Mouse (Mus musculus): ENCODE measurements at regions not wholly inside any gene's neighbourhood (a gene's known extent, or its start where the extent isn't known, plus 50 kb on each side); places are given as distances from the start of the nearest gene placed in this dataset.

DNA sequence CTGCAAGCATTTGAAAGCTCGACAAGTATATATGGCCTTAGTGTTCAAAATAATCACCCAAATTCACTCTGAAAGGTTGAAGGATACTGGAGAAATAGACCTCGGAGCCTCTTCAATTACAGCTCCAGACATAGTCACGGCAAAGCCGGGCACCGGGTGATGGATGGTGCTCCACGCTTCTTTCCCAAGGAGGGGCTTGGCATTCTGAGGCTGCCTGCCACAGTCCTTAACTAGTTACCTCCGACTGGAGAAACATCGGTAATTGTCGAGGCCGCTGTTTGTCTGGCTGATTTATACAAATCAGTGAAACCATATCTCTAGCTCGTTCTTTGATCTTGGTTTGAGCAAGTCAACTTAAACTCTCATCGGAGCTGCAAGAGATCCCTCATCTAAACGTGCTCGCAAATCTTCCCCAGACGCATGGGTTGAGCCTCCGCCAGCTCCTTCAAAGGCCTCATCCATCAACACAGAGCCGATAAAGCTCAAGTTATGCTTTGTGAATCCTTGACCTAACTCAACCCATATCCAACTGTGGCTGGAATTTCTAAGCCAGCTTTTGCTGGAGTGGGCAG is 145.4 kb upstream of the Stx16 start:
- Histone ChIP-seq H3K4me2 (no peak overlapping the region), H3K27ac (no peak overlapping the region), H3K9ac (no peak overlapping the region), H3K9me3 (replicated peaks) (0 out of 2 replicates have a peak, but pooled peaks cover 4% of the 10 kb centered on the region), H3K36me3 (no peaks in the 10 kb centered on the region), H3K27me3 (no peaks in the 10 kb centered on the region), H3K4me1 (no peaks in the 10 kb centered on the region), H3K4me3 (replicated peaks) (no peak overlapping the region)
- 60% methylated on average over 17 of the region's 17 CpGs for WGBS
- ATAC-seq (replicated peaks; ENCODE audit: low FRiP score), result no peak

DNA sequence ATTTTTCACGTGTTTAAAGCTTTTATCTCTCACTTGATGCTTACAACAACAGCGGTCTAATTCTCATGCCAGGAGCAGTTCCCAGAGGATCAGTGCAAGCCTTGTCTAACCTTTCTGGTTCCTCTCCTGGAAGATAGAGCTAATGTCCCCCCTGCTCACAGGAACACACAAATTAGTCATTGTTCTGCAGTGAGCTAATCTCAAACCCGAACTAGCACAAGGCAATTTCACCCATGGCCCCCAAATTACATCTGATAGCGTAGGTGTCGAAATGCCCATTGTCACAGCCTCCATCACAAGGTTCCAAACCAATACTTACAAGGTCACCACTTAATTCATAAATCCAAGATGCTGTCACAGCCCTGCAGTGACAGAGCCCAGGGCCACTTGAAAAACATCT is 140.4 kb upstream of the Stx16 start:
- H3K4me3 ChIP-seq (replicated peaks), result no peak overlapping the region
- no peak overlapping the region for H3K9ac ChIP-seq
- no peaks in the 10 kb centered on the region for H3K36me3 ChIP-seq
- H3K27me3 ChIP-seq, result no peaks in the 10 kb centered on the region
- H3K9me3 ChIP-seq (replicated peaks), result 0 out of 2 replicates have a peak, but pooled peaks cover 4% of the 10 kb centered on the region
- H3K4me1 ChIP-seq, result peaks cover 18% of the 10 kb centered on the region
- no peak for ATAC-seq (replicated peaks; ENCODE audit: low FRiP score)
- 79% methylated on average over 5 of the region's 5 CpGs for WGBS
- H3K27ac ChIP-seq, result no peak overlapping the region
- H3K4me2 ChIP-seq, result no peak overlapping the region

DNA sequence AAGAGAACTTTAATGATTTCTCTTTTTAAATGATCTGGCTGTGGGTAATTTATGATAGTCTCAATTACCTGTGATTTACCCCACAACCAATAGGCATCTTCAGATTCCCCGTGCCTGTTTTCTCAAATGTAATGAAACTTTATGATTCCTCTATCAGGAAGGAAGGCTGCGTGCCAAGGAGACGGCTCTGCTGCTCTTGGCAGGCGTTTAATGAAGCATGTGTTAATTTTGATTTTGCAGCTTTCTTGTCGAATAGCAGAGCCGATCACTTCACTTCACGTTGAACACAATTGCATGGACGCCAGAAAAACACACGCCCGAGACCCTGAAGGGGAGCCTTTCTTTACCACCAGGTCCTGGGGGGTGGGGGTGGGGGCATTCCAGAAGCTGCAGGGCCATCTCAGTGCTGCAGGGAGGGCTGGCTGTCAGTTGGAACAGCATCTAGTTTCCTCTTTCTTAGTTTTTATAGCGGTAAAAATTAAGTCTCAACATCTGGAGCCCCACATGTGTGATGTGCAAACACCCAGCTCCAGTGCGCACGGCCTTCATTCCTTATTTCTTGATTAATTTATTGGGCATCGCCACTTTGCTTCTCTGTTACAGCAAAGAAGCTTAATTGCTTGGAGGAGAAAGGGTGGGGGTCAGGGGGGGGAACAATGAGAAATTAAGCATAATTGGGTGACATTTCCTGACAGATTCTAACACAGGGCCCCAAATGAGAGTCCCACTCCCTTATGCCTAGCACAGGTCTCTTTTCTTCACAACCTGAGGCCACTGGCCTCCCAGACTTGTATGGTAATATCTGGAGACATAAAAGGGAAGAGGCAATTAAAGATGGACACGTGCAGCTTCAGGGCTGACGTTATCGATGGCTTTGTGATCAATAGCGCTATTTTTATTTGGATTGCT is 138.3 kb upstream of the Stx16 start:
- H3K4me1 ChIP-seq, result peaks cover 18% of the 10 kb centered on the region
- H3K27ac ChIP-seq, result peak overlapping the region; percentile 33; the same call in 1 of the 2 replicates
- no peaks in the 10 kb centered on the region for H3K27me3 ChIP-seq
- 0 out of 2 replicates have a peak overlapping the region, but pooled peaks have one; percentile 15 for H3K4me2 ChIP-seq
- H3K9ac ChIP-seq, result no peak overlapping the region
- no peaks in the 10 kb centered on the region for H3K36me3 ChIP-seq
- no peak overlapping the region for H3K4me3 ChIP-seq (replicated peaks)
- WGBS, result 25% methylated on average over 18 of the region's 18 CpGs
- 0 out of 2 replicates have a peak, but pooled peaks cover 4% of the 10 kb centered on the region for H3K9me3 ChIP-seq (replicated peaks)
- 0 out of 2 replicates have a peak, but pooled peaks have one; percentile 35 for ATAC-seq (replicated peaks; ENCODE audit: low FRiP score)

DNA sequence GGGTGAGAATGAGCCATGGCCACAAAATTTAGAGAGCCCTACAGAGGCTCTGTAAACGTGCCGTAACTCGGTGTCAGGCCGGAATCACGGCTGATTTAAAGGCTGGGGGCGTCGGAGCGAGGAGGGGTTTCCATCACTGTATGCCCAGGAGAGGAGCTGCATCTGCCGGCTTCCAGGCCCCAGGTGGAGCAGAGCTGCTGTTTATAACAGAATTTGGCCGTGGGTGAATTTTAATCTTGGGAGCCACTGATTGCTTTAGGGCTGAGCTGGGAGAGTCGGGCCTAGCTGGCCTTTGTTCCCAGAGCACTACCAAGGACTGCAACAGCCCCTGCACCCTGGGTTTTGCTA is 137.7 kb upstream of the Stx16 start:
- 0 out of 2 replicates have a peak overlapping the region, but pooled peaks have one; percentile 3 for H3K4me2 ChIP-seq
- 12% methylated on average over 11 of the region's 11 CpGs for WGBS

DNA sequence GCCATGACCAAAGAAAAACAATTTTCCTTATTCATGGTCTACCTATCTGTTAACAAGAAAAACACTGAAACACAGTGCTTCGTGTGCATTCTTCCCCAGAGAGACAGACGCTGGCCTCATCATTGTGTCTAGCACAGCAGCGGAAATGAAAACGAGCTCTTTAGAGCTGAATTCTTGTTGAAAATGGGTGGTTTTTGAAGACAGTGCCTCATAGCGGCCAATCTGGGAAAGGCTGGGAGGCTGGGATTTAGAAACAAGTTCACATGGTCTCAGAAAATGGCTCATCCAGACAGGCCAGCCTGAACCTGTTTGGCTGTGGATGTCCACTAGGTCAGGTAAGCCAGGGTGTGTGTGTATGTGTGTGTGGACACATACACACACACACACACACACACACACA is 130.7 kb upstream of the Stx16 start:
- no peak for ATAC-seq (replicated peaks; ENCODE audit: low FRiP score)
- no peak overlapping the region for H3K27ac ChIP-seq
- 77% methylated on average over 5 of the region's 5 CpGs for WGBS
- H3K4me3 ChIP-seq (replicated peaks), result no peak overlapping the region
- no peaks in the 10 kb centered on the region for H3K4me1 ChIP-seq
- H3K9me3 ChIP-seq (replicated peaks), result no peaks in the 10 kb centered on the region
- no peak overlapping the region for H3K4me2 ChIP-seq
- no peaks in the 10 kb centered on the region for H3K36me3 ChIP-seq
- no peak overlapping the region for H3K9ac ChIP-seq
- H3K27me3 ChIP-seq, result no peaks in the 10 kb centered on the region

More for the DNA sequence above, 137.7 kb upstream of the Stx16 start:
- Histone ChIP-seq H3K9ac (no peak overlapping the region), H3K4me1 (peaks cover 18% of the 10 kb centered on the region), H3K36me3 (no peaks in the 10 kb centered on the region), H3K9me3 (replicated peaks) (no peaks in the 10 kb centered on the region), H3K27ac (peak overlapping the region; percentile 33; the same call in 1 of the 2 replicates), H3K4me3 (replicated peaks) (no peak overlapping the region), H3K27me3 (no peaks in the 10 kb centered on the region)
- ATAC-seq (replicated peaks; ENCODE audit: low FRiP score), result peak; percentile 65; the same call in 1 of the 2 replicates

DNA sequence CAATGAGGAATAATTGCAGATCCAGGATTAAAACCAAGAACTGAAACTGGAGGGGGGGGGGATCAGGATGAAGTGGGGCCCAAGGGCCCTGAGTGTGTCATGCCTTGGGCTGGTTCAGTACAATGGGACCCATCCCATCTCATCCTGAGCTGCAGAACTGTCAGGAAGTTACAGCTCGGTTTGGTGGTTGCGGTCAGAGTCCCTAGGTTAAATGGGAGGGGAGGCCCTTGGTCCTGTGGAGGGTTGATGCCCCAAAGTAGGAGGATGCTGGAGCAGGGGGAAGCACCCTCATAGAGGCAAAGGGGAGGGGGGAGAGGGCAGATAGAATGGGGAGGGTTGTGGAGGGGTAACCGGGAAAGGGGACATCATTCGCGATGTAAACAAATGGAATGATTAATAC is 127.5 kb upstream of the Stx16 start:
- no peaks in the 10 kb centered on the region for H3K4me1 ChIP-seq
- ATAC-seq (replicated peaks; ENCODE audit: low FRiP score), result no peak
- no peak overlapping the region for H3K4me2 ChIP-seq
- H3K27ac ChIP-seq, result no peak overlapping the region
- no peaks in the 10 kb centered on the region for H3K9me3 ChIP-seq (replicated peaks)
- no peak overlapping the region for H3K9ac ChIP-seq
- no peaks in the 10 kb centered on the region for H3K27me3 ChIP-seq
- no peak overlapping the region for H3K4me3 ChIP-seq (replicated peaks)
- H3K36me3 ChIP-seq, result no peaks in the 10 kb centered on the region
- WGBS, result 90% methylated on average over 5 of the region's 5 CpGs

DNA sequence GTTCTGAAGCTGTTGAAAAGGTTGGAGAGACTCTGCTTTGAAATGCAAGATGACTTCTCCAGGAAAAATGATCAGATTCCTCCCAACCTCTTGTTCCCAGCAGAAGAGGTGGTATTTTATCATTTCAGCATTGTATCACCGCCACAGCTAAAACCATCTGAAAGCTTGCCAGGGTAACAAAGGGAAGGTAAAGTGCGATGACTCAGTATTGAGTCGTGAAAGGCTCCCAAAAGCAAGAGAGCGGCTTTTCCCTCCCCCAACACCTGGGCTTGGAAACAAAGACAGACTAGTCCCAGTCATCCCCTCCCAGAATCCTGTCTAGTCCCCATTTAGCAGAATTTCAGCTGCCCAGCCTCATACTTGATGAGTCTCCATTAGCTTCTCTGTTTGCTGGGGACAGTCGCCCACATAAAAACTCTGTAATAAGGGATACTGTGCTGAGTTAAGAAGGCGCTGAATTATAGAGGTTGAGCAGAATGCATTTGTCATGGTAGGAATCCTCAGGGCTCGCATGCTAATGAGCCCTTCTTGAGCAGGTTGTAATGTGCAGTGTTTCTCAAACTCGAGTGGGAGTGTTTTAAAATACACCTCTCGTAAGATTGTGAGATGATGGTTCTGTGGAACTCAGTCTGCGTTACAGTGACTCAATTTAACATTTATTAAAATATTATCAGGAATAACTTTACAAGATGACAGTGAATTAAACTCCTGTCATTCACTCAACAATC is 125.8 kb upstream of the Stx16 start:
- H3K36me3 ChIP-seq, result no peaks in the 10 kb centered on the region
- WGBS, result 41% methylated on average over 10 of the region's 10 CpGs
- no peak overlapping the region for H3K9ac ChIP-seq
- no peak overlapping the region for H3K4me3 ChIP-seq (replicated peaks)
- ATAC-seq (replicated peaks; ENCODE audit: low FRiP score), result no peak
- no peak overlapping the region for H3K27ac ChIP-seq
- H3K27me3 ChIP-seq, result no peaks in the 10 kb centered on the region
- no peaks in the 10 kb centered on the region for H3K4me1 ChIP-seq
- H3K4me2 ChIP-seq, result peak overlapping the region; percentile 39
- no peaks in the 10 kb centered on the region for H3K9me3 ChIP-seq (replicated peaks)

DNA sequence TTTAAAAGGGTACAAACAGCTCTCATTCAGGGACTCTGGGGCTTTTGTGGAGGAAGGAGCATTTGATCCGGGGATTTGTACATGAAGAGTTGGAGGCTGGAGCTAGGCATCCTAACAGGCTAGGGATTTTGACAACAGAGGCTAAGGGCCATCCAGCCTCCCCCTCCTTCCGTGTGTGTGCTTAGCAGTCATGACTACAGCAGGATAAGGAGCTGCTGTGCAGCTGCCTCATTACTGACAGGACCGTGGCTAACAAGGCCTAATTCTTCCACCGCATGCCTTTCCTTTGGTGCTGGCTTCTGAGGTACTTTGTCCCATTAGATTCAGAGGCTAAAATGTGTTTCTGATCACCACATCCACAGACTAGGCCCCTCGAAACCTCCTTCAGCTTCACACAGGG is 110.0 kb upstream of the Stx16 start:
- Histone ChIP-seq H3K27me3 (no peaks in the 10 kb centered on the region), H3K27ac (no peak overlapping the region), H3K9me3 (replicated peaks) (no peaks in the 10 kb centered on the region), H3K9ac (no peak overlapping the region), H3K4me3 (replicated peaks) (no peak overlapping the region), H3K36me3 (no peaks in the 10 kb centered on the region), H3K4me1 (no peaks in the 10 kb centered on the region), H3K4me2 (no peak overlapping the region)
- ATAC-seq (replicated peaks; ENCODE audit: low FRiP score), result no peak
- 64% methylated on average over 5 of the region's 5 CpGs for WGBS

DNA sequence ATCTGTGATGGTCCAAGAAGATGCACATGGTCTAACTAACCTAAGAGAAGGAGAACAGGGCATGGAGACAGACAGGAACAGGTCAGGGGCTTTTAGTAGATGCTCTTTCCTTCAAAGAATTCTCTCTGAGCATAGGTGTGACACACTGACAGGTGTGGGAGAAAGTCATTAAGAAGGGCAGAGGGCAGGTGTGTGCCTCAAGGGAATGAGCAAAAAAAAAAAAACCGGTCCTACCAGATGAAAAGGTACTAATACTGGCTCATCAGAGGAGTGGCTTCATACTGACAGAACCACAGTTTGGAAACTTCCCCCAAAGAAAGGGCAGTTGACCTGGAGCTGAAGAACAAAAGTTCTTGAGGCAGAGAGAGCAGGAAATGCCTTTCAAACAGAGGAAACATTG is 105.3 kb upstream of the Stx16 start:
- Histone ChIP-seq H3K4me2 (no peak overlapping the region), H3K36me3 (no peaks in the 10 kb centered on the region), H3K9ac (no peak overlapping the region), H3K4me3 (replicated peaks) (no peak overlapping the region), H3K27me3 (no peaks in the 10 kb centered on the region), H3K9me3 (replicated peaks) (peaks cover 4% of the 10 kb centered on the region; the same call in 1 of the 2 replicates), H3K4me1 (peaks cover 3% of the 10 kb centered on the region; the same call in 1 of the 2 replicates), H3K27ac (no peak overlapping the region)
- 63% methylated on average over 1 of the region's 1 CpGs for WGBS
- ATAC-seq (replicated peaks; ENCODE audit: low FRiP score), result no peak

DNA sequence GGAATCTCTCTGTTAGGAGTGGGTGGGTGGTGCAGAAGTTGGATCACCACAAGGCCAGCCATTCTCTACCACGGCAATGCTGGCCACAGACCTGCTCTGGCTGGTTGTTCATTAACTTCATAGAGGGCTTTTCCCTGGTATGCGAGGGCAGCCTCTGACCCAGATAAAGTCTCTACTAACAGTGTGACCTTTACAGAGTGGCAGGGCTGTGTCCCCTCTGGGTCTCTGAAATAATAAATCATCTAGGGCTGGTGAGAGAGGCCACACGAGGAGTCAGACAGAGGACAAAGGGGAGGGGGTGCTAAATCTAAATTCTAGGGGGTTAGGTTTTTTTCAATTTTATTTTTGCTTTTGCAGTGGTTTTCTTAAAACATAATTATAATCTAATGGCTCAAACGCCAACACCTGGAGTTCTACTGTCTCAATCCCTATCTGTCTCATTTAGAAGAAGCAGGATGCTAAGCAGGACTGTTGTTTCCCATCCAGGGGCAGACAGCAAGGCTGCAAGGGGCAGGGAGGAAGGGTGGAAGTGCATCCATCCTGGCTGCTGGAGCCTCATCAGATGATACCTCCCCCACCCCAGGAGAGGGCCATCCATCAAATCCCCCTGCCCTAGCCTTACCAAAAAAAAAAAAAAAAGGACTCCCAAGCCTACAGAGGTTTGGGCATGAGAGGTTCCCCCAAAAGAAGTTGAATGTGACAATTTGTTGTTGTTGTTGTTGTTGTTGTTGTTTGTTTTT is 99.6 kb upstream of the Stx16 start:
- 10% methylated on average over 4 of the region's 4 CpGs for WGBS
- ATAC-seq (replicated peaks; ENCODE audit: low FRiP score), result peak; percentile 90
- no peaks in the 10 kb centered on the region for H3K36me3 ChIP-seq

DNA sequence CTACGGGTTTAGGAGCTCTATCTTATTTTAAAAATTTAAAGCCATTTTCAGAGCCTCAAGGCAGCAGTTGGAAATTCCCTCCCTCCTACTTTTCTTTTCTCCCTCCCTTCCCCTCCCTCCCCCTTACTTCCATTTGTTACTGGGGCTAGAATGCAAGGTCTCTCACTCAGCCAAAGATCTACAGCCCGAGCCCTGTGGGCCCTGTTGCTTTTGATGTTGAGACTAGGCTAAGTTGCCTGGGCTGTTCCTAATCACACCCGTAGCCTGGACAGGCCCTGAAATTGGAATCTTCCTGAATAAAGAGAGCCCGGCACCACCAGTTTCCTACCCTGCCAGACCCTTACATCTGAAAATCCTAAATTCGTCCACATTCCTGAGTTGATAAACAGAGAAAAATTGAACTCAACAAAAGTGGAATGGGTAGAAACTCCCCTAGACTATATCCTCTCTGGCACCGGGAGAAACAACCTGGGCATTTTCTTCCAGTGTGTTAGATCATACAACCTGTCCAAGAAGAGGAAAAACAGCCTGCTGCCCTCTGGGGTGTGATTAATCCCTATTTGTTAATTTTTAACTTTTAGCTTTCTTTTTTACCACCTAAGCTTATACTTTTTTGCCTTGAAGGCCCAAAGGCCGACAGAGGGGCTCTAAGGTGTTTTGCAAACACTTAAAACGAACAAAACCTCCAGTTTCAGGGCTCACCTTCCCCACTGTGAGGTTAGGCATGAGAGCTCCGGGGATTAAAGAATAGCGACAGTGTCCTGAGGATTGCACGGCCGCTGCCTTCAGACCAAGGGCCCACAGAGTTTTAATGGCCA is 98.7 kb upstream of the Stx16 start:
- H3K9me3 ChIP-seq (replicated peaks), result peaks cover 4% of the 10 kb centered on the region; the same call in 1 of the 2 replicates
- H3K4me1 ChIP-seq, result peaks cover 38% of the 10 kb centered on the region
- no peak overlapping the region for H3K4me3 ChIP-seq (replicated peaks)
- 27% methylated on average over 12 of the region's 12 CpGs for WGBS
- ATAC-seq (replicated peaks; ENCODE audit: low FRiP score), result peak; percentile 59
- H3K27ac ChIP-seq, result peak overlapping the region; percentile 92
- H3K9ac ChIP-seq, result no peak overlapping the region
- H3K4me2 ChIP-seq, result peak overlapping the region; percentile 19; the same call in 1 of the 2 replicates
- H3K27me3 ChIP-seq, result no peaks in the 10 kb centered on the region
- H3K36me3 ChIP-seq, result no peaks in the 10 kb centered on the region

More for the DNA sequence above, 99.6 kb upstream of the Stx16 start:
- Histone ChIP-seq H3K27ac (peak overlapping the region; percentile 92), H3K4me3 (replicated peaks) (no peak overlapping the region), H3K27me3 (no peaks in the 10 kb centered on the region), H3K4me1 (peaks cover 38% of the 10 kb centered on the region), H3K9ac (no peak overlapping the region), H3K4me2 (no peak overlapping the region), H3K9me3 (replicated peaks) (peaks cover 4% of the 10 kb centered on the region; the same call in 1 of the 2 replicates)

Measured in kidney, embryonic 15.5 days (tissue).